Mouse (Mus musculus) cerebellum, adult (tissue): ENCODE results near the gene Zfp296.
"Not testable (repeated sequence)": the region's sequence is repeated elsewhere in the genome, so short reads cannot be mapped to it uniquely, and the experiment has no call there.

ENCODE experiments used
- ATAC-seq: cut with Nextera tagmentation; 2 replicates; pipeline ENCODE4 v1.9.2; 2017; ENCODE audit warnings: mild to moderate bottlenecking, moderate library complexity, mixed read lengths; ENCODE audit not compliant: insufficient number of reproducible peaks, low FRiP score, low TSS enrichment

The Zfp296 gene

GRCm38 (mm10) chr7:19603849-19604605 is 26.9 kb downstream of the Zfp296 start, which contains the start of gene Clasrp:
Gene Clasrp (minus strand): TSS chr7:19604486.
- peak; percentile 95 for ATAC-seq

GRCm38 (mm10) chr7:19604606-19605214 is 27.6 kb downstream of the Zfp296 start:
- ATAC-seq: not testable (repeated sequence)

GRCm38 (mm10) chr7:19607291-19607690 is 30.2 kb downstream of the Zfp296 start:
- ATAC-seq: no peak

- ATAC-seq: no peak
These were observed 32.7 kb downstream of the Zfp296 start for GRCm38 (mm10) chr7:19609641-19610332.

GRCm38 (mm10) chr7:19610969-19611368 is 33.9 kb downstream of the Zfp296 start:
- no peak for ATAC-seq

- ATAC-seq: no peak
These were observed 38.0 kb downstream of the Zfp296 start for GRCm38 (mm10) chr7:19615036-19615577.

GRCm38 (mm10) chr7:19619004-19619801 is 42.1 kb downstream of the Zfp296 start:
- ATAC-seq: peak; percentile 75; the same call in 1 of the 2 replicates

GRCm38 (mm10) chr7:19620811-19621210 is 43.7 kb downstream of the Zfp296 start:
- ATAC-seq: no peak

- ATAC-seq: no peak
These were observed 45.2 kb downstream of the Zfp296 start for GRCm38 (mm10) chr7:19622241-19622640.

GRCm38 (mm10) chr7:19623433-19623832 is 46.3 kb downstream of the Zfp296 start:
- no peak for ATAC-seq

- ATAC-seq: no peak
These were observed 50.6 kb downstream of the Zfp296 start for GRCm38 (mm10) chr7:19627721-19628120.

- no peak for ATAC-seq
These were observed 51.1 kb downstream of the Zfp296 start for GRCm38 (mm10) chr7:19628192-19628535.

GRCm38 (mm10) chr7:19628536-19629360 is 51.7 kb downstream of the Zfp296 start:
- ATAC-seq: peak; percentile 63; the same call in 1 of the 2 replicates

GRCm38 (mm10) chr7:19629361-19629734 is 52.3 kb downstream of the Zfp296 start, which contains the start of gene Relb:
Gene Relb (minus strand): TSS chr7:19629438.
- 0 out of 2 replicates have a peak, but pooled peaks have one; percentile 11 for ATAC-seq
